Mouse (Mus musculus) midbrain, embryonic 10.5 days (tissue): ENCODE measurements at regions not wholly inside any gene's neighbourhood (a gene's known extent, or its start where the extent isn't known, plus 50 kb on each side); places are given as distances from the start of the nearest gene placed in this dataset.

Experiments used
- DNase-seq: peaks from one replicate; pipeline ENCODE4 v3.0.0-alpha.2; 2017; ENCODE audit warnings: low spot score
- H3K27ac ChIP-seq: fragments of 300-500 bp; sonication (generic); replicated peaks from 2 replicates; pipeline ENCODE4 v1.5.1; 2016; ENCODE audit warnings: mild to moderate bottlenecking
- H3K27me3 ChIP-seq: fragments of 300-500 bp; sonication (generic); 2 replicates; pipeline ENCODE4 v1.6.1; 2016; ENCODE audit warnings: low read depth, mild to moderate bottlenecking; ENCODE audit not compliant: poor library complexity, severe bottlenecking
- H3K36me3 ChIP-seq: fragments of 300-500 bp; sonication (generic); 2 replicates; pipeline ENCODE4 v1.6.1; 2016; ENCODE audit warnings: mild to moderate bottlenecking, moderate library complexity
- H3K4me1 ChIP-seq: fragments of 300-500 bp; sonication (generic); 2 replicates; pipeline ENCODE4 v1.6.1; 2016
- H3K4me3 ChIP-seq: fragments of 300-500 bp; sonication (generic); 2 replicates; pipeline ENCODE4 v1.5.1; 2016; ENCODE audit warnings: mild to moderate bottlenecking, moderate library complexity
- H3K9me3 ChIP-seq: fragments of 300-500 bp; sonication (generic); replicated peaks from 2 replicates; pipeline ENCODE4 v1.6.1; 2016; ENCODE audit warnings: mild to moderate bottlenecking
- WGBS: fragments of 180-500 bp; shearing (Covaris S2); methylation state at CpG from one replicate; pipeline ENCODE4 v1.1.7; 2016; 5-methylcytosine and 5-hydroxymethylcytosine counted together

GRCm38 (mm10) chr9:13905086-13905669 lies 77.7 kb downstream of the Fam76b start:
- no peaks in the 10 kb centered on the region for H3K4me1 ChIP-seq
- WGBS = 86% methylated on average over 14 of the region's 14 CpGs
- no peak for DNase-seq
- no peaks in the 10 kb centered on the region for H3K27me3 ChIP-seq
- no peaks in the 10 kb centered on the region for H3K36me3 ChIP-seq
- no peak overlapping the region for H3K27ac ChIP-seq
- no peaks in the 10 kb centered on the region for H3K9me3 ChIP-seq
- H3K4me3 ChIP-seq = no peak overlapping the region

GRCm38 (mm10) chr9:13906736-13907135 lies 79.2 kb downstream of the Fam76b start:
- no peak for DNase-seq
- Histone ChIP-seq H3K4me1 (no peaks in the 10 kb centered on the region), H3K9me3 (no peaks in the 10 kb centered on the region), H3K4me3 (no peak overlapping the region), H3K27me3 (no peaks in the 10 kb centered on the region), H3K27ac (no peak overlapping the region), H3K36me3 (no peaks in the 10 kb centered on the region)
- WGBS = 92% methylated on average over 6 of the region's 6 CpGs

- Histone ChIP-seq H3K4me1 (no peaks in the 10 kb centered on the region), H3K4me3 (no peak overlapping the region), H3K36me3 (no peaks in the 10 kb centered on the region), H3K27me3 (no peaks in the 10 kb centered on the region), H3K27ac (no peak overlapping the region), H3K9me3 (no peaks in the 10 kb centered on the region)
- DNase-seq = no peak
- WGBS = 67% methylated on average over 3 of the region's 3 CpGs
These were observed 82.1 kb downstream of the Fam76b start for GRCm38 (mm10) chr9:13909604-13910003.

- Histone ChIP-seq H3K27me3 (no peaks in the 10 kb centered on the region), H3K27ac (no peak overlapping the region), H3K9me3 (no peaks in the 10 kb centered on the region), H3K36me3 (no peaks in the 10 kb centered on the region), H3K4me3 (no peak overlapping the region), H3K4me1 (no peaks in the 10 kb centered on the region)
- DNase-seq = no peak
- 78% methylated on average over 2 of the region's 2 CpGs for WGBS
These were observed 82.6 kb downstream of the Fam76b start for GRCm38 (mm10) chr9:13910091-13910490.

- Histone ChIP-seq H3K27ac (no peak overlapping the region), H3K4me1 (peaks cover 3% of the 10 kb centered on the region), H3K4me3 (no peak overlapping the region), H3K27me3 (no peaks in the 10 kb centered on the region), H3K9me3 (no peaks in the 10 kb centered on the region), H3K36me3 (no peaks in the 10 kb centered on the region)
- DNase-seq = no peak
- WGBS = 78% methylated on average over 3 of the region's 3 CpGs
These were observed 85.9 kb downstream of the Fam76b start for GRCm38 (mm10) chr9:13913459-13913858.

GRCm38 (mm10) chr9:13914131-13914530 lies 86.6 kb downstream of the Fam76b start:
- Histone ChIP-seq H3K27me3 (no peaks in the 10 kb centered on the region), H3K4me1 (peaks cover 9% of the 10 kb centered on the region), H3K9me3 (no peaks in the 10 kb centered on the region), H3K36me3 (no peaks in the 10 kb centered on the region), H3K27ac (no peak overlapping the region), H3K4me3 (no peak overlapping the region)
- 90% methylated on average over 9 of the region's 9 CpGs for WGBS
- no peak for DNase-seq

GRCm38 (mm10) chr9:13914847-13915246 lies 87.3 kb downstream of the Fam76b start:
- no peak overlapping the region for H3K27ac ChIP-seq
- H3K4me1 ChIP-seq = peaks cover 17% of the 10 kb centered on the region
- WGBS = 93% methylated on average over 3 of the region's 3 CpGs
- DNase-seq = no peak
- no peaks in the 10 kb centered on the region for H3K36me3 ChIP-seq
- H3K4me3 ChIP-seq = no peak overlapping the region
- H3K9me3 ChIP-seq = no peaks in the 10 kb centered on the region
- no peaks in the 10 kb centered on the region for H3K27me3 ChIP-seq

GRCm38 (mm10) chr9:13916837-13917236 lies 89.3 kb downstream of the Fam76b start:
- no peak overlapping the region for H3K27ac ChIP-seq
- 91% methylated on average over 7 of the region's 7 CpGs for WGBS
- H3K27me3 ChIP-seq = no peaks in the 10 kb centered on the region
- no peaks in the 10 kb centered on the region for H3K36me3 ChIP-seq
- H3K9me3 ChIP-seq = no peaks in the 10 kb centered on the region
- peaks cover 18% of the 10 kb centered on the region for H3K4me1 ChIP-seq
- no peak for DNase-seq
- H3K4me3 ChIP-seq = no peak overlapping the region

GRCm38 (mm10) chr9:13918606-13919202 lies 91.2 kb downstream of the Fam76b start:
- Histone ChIP-seq H3K4me1 (peaks cover 18% of the 10 kb centered on the region), H3K4me3 (no peak overlapping the region), H3K27ac (no peak overlapping the region), H3K36me3 (no peaks in the 10 kb centered on the region), H3K9me3 (0 out of 2 replicates have a peak, but pooled peaks cover 4% of the 10 kb centered on the region), H3K27me3 (no peaks in the 10 kb centered on the region)
- WGBS = 51% methylated on average over 7 of the region's 7 CpGs
- DNase-seq = peak; percentile 34

- 0 out of 2 replicates have a peak overlapping the region, but pooled peaks have one; percentile 38 for H3K27ac ChIP-seq
- H3K36me3 ChIP-seq = no peaks in the 10 kb centered on the region
- peaks cover 18% of the 10 kb centered on the region for H3K4me1 ChIP-seq
- no peak overlapping the region for H3K4me3 ChIP-seq
- WGBS = 83% methylated on average over 9 of the region's 9 CpGs
- H3K9me3 ChIP-seq = 0 out of 2 replicates have a peak, but pooled peaks cover 4% of the 10 kb centered on the region
- H3K27me3 ChIP-seq = no peaks in the 10 kb centered on the region
- no peak for DNase-seq
These were observed 92.4 kb downstream of the Fam76b start for GRCm38 (mm10) chr9:13919739-13920410.

- no peak for DNase-seq
- Histone ChIP-seq H3K27ac (no peak overlapping the region), H3K27me3 (no peaks in the 10 kb centered on the region), H3K4me3 (no peak overlapping the region), H3K4me1 (peaks cover 18% of the 10 kb centered on the region), H3K36me3 (no peaks in the 10 kb centered on the region), H3K9me3 (0 out of 2 replicates have a peak, but pooled peaks cover 4% of the 10 kb centered on the region)
- WGBS = 87% methylated on average over 1 of the region's 1 CpGs
These were observed 93.1 kb downstream of the Fam76b start for GRCm38 (mm10) chr9:13920623-13921022.

GRCm38 (mm10) chr9:13932001-13932508 lies 104.5 kb downstream of the Fam76b start:
- no peak overlapping the region for H3K27ac ChIP-seq
- DNase-seq = no peak
- 66% methylated on average over 6 of the region's 6 CpGs for WGBS
- peaks cover 5% of the 10 kb centered on the region; the same call in 1 of the 2 replicates for H3K9me3 ChIP-seq
- H3K27me3 ChIP-seq = no peaks in the 10 kb centered on the region
- no peak overlapping the region for H3K4me3 ChIP-seq
- H3K36me3 ChIP-seq = no peaks in the 10 kb centered on the region
- no peaks in the 10 kb centered on the region for H3K4me1 ChIP-seq

GRCm38 (mm10) chr9:13933404-13933803 lies 105.9 kb downstream of the Fam76b start:
- Histone ChIP-seq H3K4me1 (no peaks in the 10 kb centered on the region), H3K36me3 (no peaks in the 10 kb centered on the region), H3K9me3 (peaks cover 5% of the 10 kb centered on the region; the same call in 1 of the 2 replicates), H3K4me3 (no peak overlapping the region), H3K27ac (no peak overlapping the region), H3K27me3 (no peaks in the 10 kb centered on the region)
- no peak for DNase-seq
- WGBS = 78% methylated on average over 6 of the region's 6 CpGs
